Mouse (Mus musculus): Measurements from ENCODE around the gene Ctdspl. TPM values are rescaled to one million over a fixed set of nuclear protein-coding genes. Genes with fewer than 3 reads are reported as not detected.

The Ctdspl gene
- polyA plus RNA-seq, 3 experiments from 2014 or later = 1.0 to 1.3 (median 1.3) TPM

- ATAC-seq = no peak
Observed at GRCm38 (mm10) chr9:118991750-118992585, 65.7 kb downstream of the Ctdspl start.

- ATAC-seq = no peak
Observed at GRCm38 (mm10) chr9:118992586-118992955, 66.3 kb downstream of the Ctdspl start.

- ATAC-seq = no peak
Observed at GRCm38 (mm10) chr9:118994524-118995227, 68.4 kb downstream of the Ctdspl start.

- no peak for ATAC-seq
Observed at GRCm38 (mm10) chr9:118995539-118995938, 69.3 kb downstream of the Ctdspl start.

GRCm38 (mm10) chr9:118997241-118997640 lies 71.0 kb downstream of the Ctdspl start:
- ATAC-seq = no peak

- no peak for ATAC-seq
Observed at GRCm38 (mm10) chr9:119000196-119000595, 73.9 kb downstream of the Ctdspl start.

GRCm38 (mm10) chr9:119002267-119002666 lies 76.0 kb downstream of the Ctdspl start:
- no peak for ATAC-seq

GRCm38 (mm10) chr9:119003990-119004702 lies 77.9 kb downstream of the Ctdspl start:
- no peak for ATAC-seq

- ATAC-seq = no peak
Observed at GRCm38 (mm10) chr9:119004703-119005076, 78.4 kb downstream of the Ctdspl start.

GRCm38 (mm10) chr9:119005303-119006029 lies 79.2 kb downstream of the Ctdspl start:
- no peak for ATAC-seq

- no peak for ATAC-seq
Observed at GRCm38 (mm10) chr9:119007266-119007665, 81.0 kb downstream of the Ctdspl start.

- no peak for ATAC-seq
Observed at GRCm38 (mm10) chr9:119008871-119009270, 82.6 kb downstream of the Ctdspl start.

- ATAC-seq = no peak
Observed at GRCm38 (mm10) chr9:119010156-119010710, 84.0 kb downstream of the Ctdspl start.

GRCm38 (mm10) chr9:119016785-119017507 lies 90.7 kb downstream of the Ctdspl start:
- ATAC-seq = no peak

GRCm38 (mm10) chr9:119021731-119022130 lies 95.5 kb downstream of the Ctdspl start:
- ATAC-seq = no peak

GRCm38 (mm10) chr9:119025263-119025662 lies 99.0 kb downstream of the Ctdspl start:
- ATAC-seq = no peak

- no peak for ATAC-seq
Observed at GRCm38 (mm10) chr9:119025832-119026331, 99.6 kb downstream of the Ctdspl start.

GRCm38 (mm10) chr9:119027337-119027736 lies 101.1 kb downstream of the Ctdspl start:
- ATAC-seq = no peak

- ATAC-seq = no peak
Observed at GRCm38 (mm10) chr9:119028226-119029195, 102.3 kb downstream of the Ctdspl start.

- no peak for ATAC-seq
Observed at GRCm38 (mm10) chr9:119029568-119029967, 103.3 kb downstream of the Ctdspl start.
